Mouse (Mus musculus) forebrain, embryonic 15.5 days (tissue): ENCODE data around the gene Ptpn6. TPM values are rescaled to one million over a fixed set of nuclear protein-coding genes. Genes with fewer than 3 reads are reported as not detected.

Experiments
- microRNA counts: library from miRNA; unstranded; fragments of <30 nt; microRNA quantifications from one replicate; lab custom pipeline; 2016
- microRNA-seq: library from miRNA; unstranded; fragments of <30 nt; microRNA quantifications from one replicate; pipeline ENCODE4, GENCODE M21; 2016
- polyA plus RNA-seq: library from polyadenylated mRNA; unstranded; fragments of >200 nt; fragmentation: Nextera tagmentation; extraction: Ambion mirVana; gene quantifications from 2 replicates; pipeline ENCODE4 v1.2.1, GENCODE M21; 2015

The Ptpn6 gene
- polyA plus RNA-seq, 1 experiment from 2014 or later: 3.2 TPM

MicroRNA genes within 50 kb of the gene (microRNA counts, 519-probe panel; counts per million panel counts)
- microRNA mmu-miR-141 (lab: Ali Mortazavi, UCI) (769 counts per million, percentile 4 among the panel's probes with 10 or more counts), microRNA mmu-miR-200c (lab: Ali Mortazavi, UCI) (1,961 counts per million, percentile 22 among the panel's probes with 10 or more counts)

Small RNA genes within 50 kb of the gene (microRNA-seq; reads per million reads assigned to microRNA genes)
- gene Mir141 (15.2 reads per million, percentile 30 among the genes with 10 or more reads in this experiment), gene Mir200c (75.8 reads per million, percentile 49 among the genes with 10 or more reads in this experiment)

Other genes starting within 250 kb of the Ptpn6 start
- 0.06 and 0.08 TPM in 2 replicates for gene C1rl, start 245.6 kb downstream of the Ptpn6 start, polyA plus RNA-seq
- 0.14 and 0.43 TPM in 2 replicates for gene C1ra, start 226.3 kb downstream of the Ptpn6 start, polyA plus RNA-seq
- 0.34 and 0.47 TPM in 2 replicates for gene C1s1, start 196.4 kb downstream of the Ptpn6 start, polyA plus RNA-seq
- gene C1rb, start 168.4 kb downstream of the Ptpn6 start, polyA plus RNA-seq: 0.08 TPM in 1 of 2 replicates, not detected in the other
- 0.15 and 0.18 TPM in 2 replicates for gene C1s2, start 102.6 kb downstream of the Ptpn6 start, polyA plus RNA-seq
- gene Lpcat3, start 75.7 kb downstream of the Ptpn6 start, polyA plus RNA-seq: 34.6 and 35.1 TPM in 2 replicates
- 153 and 160 TPM in 2 replicates for gene Emg1, start 26.5 kb downstream of the Ptpn6 start, polyA plus RNA-seq
- 271 and 275 TPM in 2 replicates for gene Phb2, start 26.4 kb downstream of the Ptpn6 start, polyA plus RNA-seq
- 652 and 676 TPM in 2 replicates for gene Grcc10, start 2.7 kb upstream of the Ptpn6 start, polyA plus RNA-seq
- gene Gm45234, start 17.3 kb upstream of the Ptpn6 start, polyA plus RNA-seq: not detected in 2 replicates
- gene Atn1, start 17.8 kb upstream of the Ptpn6 start, polyA plus RNA-seq: 22.3 and 24.5 TPM in 2 replicates
- 40.1 and 44.2 TPM in 2 replicates for gene Eno2, start 31.0 kb upstream of the Ptpn6 start, polyA plus RNA-seq
- 3.7 and 4.8 TPM in 2 replicates for gene Lrrc23, start 41.0 kb upstream of the Ptpn6 start, polyA plus RNA-seq
- 4.4 and 5.0 TPM in 2 replicates for gene Spsb2, start 69.9 kb upstream of the Ptpn6 start, polyA plus RNA-seq
- 352 and 365 TPM in 2 replicates for gene Tpi1, start 75.6 kb upstream of the Ptpn6 start, polyA plus RNA-seq
- 194 and 200 TPM in 2 replicates for gene Usp5, start 90.8 kb upstream of the Ptpn6 start, polyA plus RNA-seq
- gene Cdca3, start 90.8 kb upstream of the Ptpn6 start, polyA plus RNA-seq: 100 and 106 TPM in 2 replicates
- 0.23 and 1.8 TPM in 2 replicates for gene Gnb3, start 101.6 kb upstream of the Ptpn6 start, polyA plus RNA-seq
- gene P3h3, start 119.0 kb upstream of the Ptpn6 start, polyA plus RNA-seq: 15.3 and 15.7 TPM in 2 replicates
- 25.2 and 25.9 TPM in 2 replicates for gene Gpr162, start 125.3 kb upstream of the Ptpn6 start, polyA plus RNA-seq
- 0.15 TPM in 1 of 2 replicates, not detected in the other for gene Cd4, start 149.5 kb upstream of the Ptpn6 start, polyA plus RNA-seq
- 2.6 and 3.3 TPM in 2 replicates for gene Lag3, start 173.0 kb upstream of the Ptpn6 start, polyA plus RNA-seq
- gene Ptms, start 181.4 kb upstream of the Ptpn6 start, polyA plus RNA-seq: 772 and 823 TPM in 2 replicates
- gene Mlf2, start 192.7 kb upstream of the Ptpn6 start, polyA plus RNA-seq: 507 and 513 TPM in 2 replicates
- 90.2 and 93.6 TPM in 2 replicates for gene Cops7a, start 226.8 kb upstream of the Ptpn6 start, polyA plus RNA-seq